Comparison of ENCODE assay signal across 7 mouse cellular contexts in the genomic region with DNA sequence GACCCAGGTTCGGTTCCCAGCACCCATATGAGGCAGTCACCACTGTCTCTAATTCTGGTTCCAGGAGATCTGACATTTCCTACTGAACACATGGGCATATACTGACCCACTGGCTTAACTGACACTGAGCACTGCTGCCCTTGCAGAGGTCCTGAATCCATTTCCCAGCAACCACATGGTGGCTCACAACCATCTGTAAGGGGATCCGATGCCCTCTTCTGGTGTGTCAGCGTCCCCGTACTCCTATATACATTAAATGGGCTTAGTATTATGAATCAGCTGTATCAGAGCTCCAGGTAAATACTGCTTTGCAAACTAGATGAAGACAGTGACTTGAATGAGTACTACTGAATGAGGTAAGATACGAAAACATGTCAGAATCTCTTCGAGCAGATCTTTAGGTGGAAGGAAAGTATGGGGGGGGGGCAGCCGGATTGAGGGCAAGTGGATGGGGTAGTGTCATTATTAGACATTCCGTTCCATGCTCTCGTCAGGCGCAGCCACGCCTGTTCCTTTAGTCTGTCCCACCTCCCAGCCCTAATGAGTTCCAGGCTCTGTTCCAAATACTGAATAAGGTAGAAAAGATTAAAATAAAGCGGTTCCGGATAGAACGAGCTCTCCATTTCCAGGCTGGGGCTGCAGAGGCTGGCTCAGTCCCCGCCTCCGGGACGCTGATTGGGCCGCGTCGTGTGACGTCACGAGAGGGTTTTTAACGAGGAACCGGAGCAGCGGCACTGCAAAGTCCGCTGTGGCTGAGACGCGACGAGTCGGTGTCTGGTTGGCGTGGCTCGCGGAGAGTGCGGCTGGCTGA. TPM values are rescaled to one million over a fixed set of nuclear protein-coding genes. Genes with fewer than 3 reads are reported as not detected.
DNase-seq lines count a peak whose midpoint lies in the region; ATAC-seq lines count a peak whose summit lies in the region.

Gene Arl4d (plus strand): TSS at position 717 of the 811 bp plus-strand sequence.

- H3K9me3 ChIP-seq in embryonic facial prominence, embryonic 10.5 days: no peaks in the 10 kb centered on the region
- H3K9me3 ChIP-seq in limb, embryonic 10.5 days (replicated peaks): no peaks in the 10 kb centered on the region
- H3K9me3 ChIP-seq in midbrain, embryonic 13.5 days: no peaks in the 10 kb centered on the region

- peaks cover 45% of the 10 kb centered on the region for H3K4me1 ChIP-seq in embryonic facial prominence, embryonic 10.5 days
- peaks cover 28% of the 10 kb centered on the region for H3K4me1 ChIP-seq in limb, embryonic 10.5 days
- peaks cover 29% of the 10 kb centered on the region for H3K4me1 ChIP-seq in midbrain, embryonic 13.5 days (replicated peaks)

- peak within 1 kb of the TSS; percentile 79 for H3K9ac ChIP-seq in midbrain, embryonic 13.5 days (replicated peaks)

- WGBS in embryonic facial prominence, embryonic 10.5 days: 9% methylated on average over 34 of the region's 34 CpGs
- WGBS in limb, embryonic 10.5 days: 8% methylated on average over 34 of the region's 34 CpGs
- WGBS in midbrain, embryonic 13.5 days: 8% methylated on average over 34 of the region's 34 CpGs

- H3K4me3 ChIP-seq in embryonic facial prominence, embryonic 10.5 days: peak within 1 kb of the TSS; percentile 71
- H3K4me3 ChIP-seq in limb, embryonic 10.5 days: peak within 1 kb of the TSS; percentile 74
- peak within 1 kb of the TSS; percentile 59 for H3K4me3 ChIP-seq in midbrain, embryonic 13.5 days (replicated peaks)

- ATAC-seq in granulocyte monocyte progenitor cell, adult 5-6 weeks (replicated peaks; ENCODE audit: poor library complexity, severe bottlenecking): peak; percentile 92
- peak; percentile 97 for ATAC-seq in midbrain, embryonic 13.5 days

- peak within 1 kb of the TSS; percentile 80 for H3K4me2 ChIP-seq in midbrain, embryonic 13.5 days (replicated peaks)

- DNase-seq in adrenal gland, adult 8-10 months: peak; percentile 92
- peak; percentile 94 for DNase-seq in embryonic facial prominence, embryonic 10.5 days (ENCODE audit: low spot score)
- peak; percentile 95 for DNase-seq in kidney, adult 11 months
- peak; percentile 95 for DNase-seq in limb, embryonic 10.5 days (ENCODE audit: low spot score)
- peak; percentile 87 for DNase-seq in spleen, adult 12 weeks (ENCODE audit: low spot score)

- no peaks in the 10 kb centered on the region for H3K36me3 ChIP-seq in embryonic facial prominence, embryonic 10.5 days (replicated peaks)
- no peaks in the 10 kb centered on the region for H3K36me3 ChIP-seq in limb, embryonic 10.5 days
- no peaks in the 10 kb centered on the region for H3K36me3 ChIP-seq in midbrain, embryonic 13.5 days

- peak within 1 kb of the TSS; percentile 83 for H3K27ac ChIP-seq in embryonic facial prominence, embryonic 10.5 days (replicated peaks)
- peak within 1 kb of the TSS; percentile 84 for H3K27ac ChIP-seq in limb, embryonic 10.5 days
- peak within 1 kb of the TSS; percentile 88 for H3K27ac ChIP-seq in midbrain, embryonic 13.5 days

- peaks cover 13% of the 10 kb centered on the region for H3K27me3 ChIP-seq in embryonic facial prominence, embryonic 10.5 days (replicated peaks; ENCODE audit: low read depth, poor library complexity, severe bottlenecking)
- H3K27me3 ChIP-seq in limb, embryonic 10.5 days (ENCODE audit: low read depth, poor library complexity, severe bottlenecking): peaks cover 16% of the 10 kb centered on the region
- peaks cover 10% of the 10 kb centered on the region for H3K27me3 ChIP-seq in midbrain, embryonic 13.5 days

RNA-seq across cellular contexts. Expression of gene Arl4d, which starts in this region (rescaled TPM):
- total RNA-seq in adrenal gland, adult 8-10 months (2022): 10 to 100 TPM; 12.5 to 22.1 (median 16.4) TPM
- polyA plus RNA-seq in embryonic facial prominence, embryonic 10.5 days (2016; fragmentation: Nextera tagmentation; extraction: Ambion mirVana): 3.3 and 5.1 TPM in 2 replicates
- 1.1 TPM in 1 of 2 replicates, not detected in the other for total RNA-seq in granulocyte monocyte progenitor cell, adult 5-6 weeks (2014; fragmentation: Nextera tagmentation)
- total RNA-seq in granulocyte monocyte progenitor cell, adult 5-6 weeks (2017): 0.34 and 0.77 TPM in 2 replicates
- polyA plus RNA-seq in limb, embryonic 10.5 days (2016; fragmentation: Nextera tagmentation; extraction: Ambion mirVana): 1.9 and 2.4 TPM in 2 replicates
- polyA plus RNA-seq in midbrain, embryonic 13.5 days (2015; fragmentation: Nextera tagmentation; extraction: Ambion mirVana): 5.1 and 8.4 TPM in 2 replicates

Comparison
In these comparisons a context has a peak if more than half of its experiments do, and no peak if none do; other contexts are left out.
1. Peak in every context shown above with its lines: DNase-seq, ATAC-seq, H3K4me3 ChIP-seq and H3K27ac ChIP-seq.
2. RNA of gene Arl4d (total RNA-seq): 12.5 to 22.1 TPM in adrenal gland, adult 8-10 months; 0.34 to 1.1 TPM in granulocyte monocyte progenitor cell, adult 5-6 weeks; every median in the first group is over 4 times any median in the second.